Mouse (Mus musculus): ENCODE measurements around the gene Plcb1. TPM values are rescaled to one million over a fixed set of nuclear protein-coding genes. Genes with fewer than 3 reads are reported as not detected.

The Plcb1 gene
- polyA plus RNA-seq, 1 experiment, result 66.5 TPM

DNA sequence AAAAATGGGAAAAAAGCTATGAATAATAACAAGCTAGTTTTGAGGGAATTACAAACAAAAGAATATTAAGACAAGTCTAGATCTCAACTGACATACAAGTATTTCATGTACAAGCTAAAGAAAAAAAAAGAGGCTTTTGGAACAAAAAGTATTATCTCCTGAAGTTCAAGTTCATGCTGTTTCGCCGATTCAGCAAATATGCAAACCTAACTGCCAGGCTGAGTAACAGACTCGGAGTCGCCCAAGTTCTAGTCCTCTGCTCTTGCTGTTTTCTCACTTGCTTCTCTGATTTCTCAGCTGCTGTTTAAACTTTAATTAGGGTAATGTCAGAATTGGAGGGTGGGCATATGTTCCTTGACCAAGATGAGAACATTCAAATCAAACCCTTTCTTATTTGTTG lies 320.8 kb downstream of the Plcb1 start:
- Histone ChIP-seq H3K4me3 (ENCODE audit: insufficient read depth, low read length) (no peak overlapping the region), H3K4me1 (ENCODE audit: control insufficient read depth, insufficient read depth, low read length) (peaks cover 4% of the 10 kb centered on the region; the same call in 1 of the 2 replicates), H3K27ac (ENCODE audit: insufficient read depth, low read length) (no peak overlapping the region)
- no peak for TF ChIP-seq CTCF (IDR thresholded peaks at IDR 0.05; ENCODE audit: extremely low read depth, insufficient read depth, low read length)
- TF ChIP-seq POLR2A (IDR thresholded peaks at IDR 0.05; ENCODE audit: extremely low read depth, insufficient read depth, low read length), result no peak

DNA sequence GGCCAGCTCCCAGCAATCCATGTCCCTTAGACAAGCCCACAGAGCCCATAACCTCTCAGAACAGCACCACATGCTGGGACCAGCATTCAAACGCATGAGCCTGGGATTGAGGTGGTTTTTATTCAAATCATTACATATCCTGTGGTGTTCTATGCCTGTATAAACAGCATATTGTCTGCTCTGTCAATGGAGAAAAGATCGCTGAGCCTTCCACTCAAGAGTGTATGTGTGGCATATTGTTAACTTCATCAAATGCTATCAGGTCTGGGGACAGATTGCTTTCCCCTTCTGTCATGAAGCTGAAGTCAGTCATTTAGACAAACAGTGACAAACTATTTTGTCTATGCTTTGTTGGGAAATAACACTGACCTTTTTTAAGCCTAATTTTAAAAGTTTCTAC lies 322.7 kb downstream of the Plcb1 start:
- Histone ChIP-seq H3K27ac (ENCODE audit: insufficient read depth, low read length) (no peak overlapping the region), H3K4me3 (ENCODE audit: insufficient read depth, low read length) (no peak overlapping the region), H3K4me1 (ENCODE audit: control insufficient read depth, insufficient read depth, low read length) (peaks cover 4% of the 10 kb centered on the region; the same call in 1 of the 2 replicates)
- TF ChIP-seq POLR2A (IDR thresholded peaks at IDR 0.05; ENCODE audit: extremely low read depth, insufficient read depth, low read length) (no peak), CTCF (IDR thresholded peaks at IDR 0.05; ENCODE audit: extremely low read depth, insufficient read depth, low read length) (no peak)

DNA sequence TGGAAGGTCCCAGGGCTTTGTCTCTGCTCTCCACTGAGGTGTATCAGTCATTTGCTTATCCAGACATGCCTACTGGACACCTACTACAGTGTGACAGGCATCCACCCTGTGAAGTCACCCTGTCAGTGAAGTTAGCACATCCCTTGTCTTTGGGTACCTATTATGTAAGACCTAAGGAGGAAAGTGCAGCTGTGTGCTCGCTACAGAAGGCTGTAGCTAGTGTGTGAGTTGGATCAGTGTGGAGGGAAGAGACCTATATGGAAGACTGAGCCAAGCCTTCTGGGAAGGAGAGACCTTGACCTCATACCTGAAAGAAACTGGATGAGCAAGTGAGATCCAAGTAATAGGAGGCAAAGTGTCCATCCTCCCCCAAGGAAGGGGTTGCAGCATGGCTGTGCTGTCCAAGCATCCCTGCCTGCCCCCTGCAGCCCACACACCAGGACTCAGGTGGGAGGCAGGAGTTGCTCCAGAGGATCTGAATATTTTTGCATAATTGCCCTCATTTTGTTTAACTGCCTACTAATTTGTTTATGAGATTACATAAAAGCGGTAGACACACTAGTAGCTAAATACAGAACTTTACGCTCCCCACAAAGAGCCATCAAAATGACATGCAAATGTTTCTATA lies 328.7 kb downstream of the Plcb1 start:
- TF ChIP-seq CTCF (IDR thresholded peaks at IDR 0.05; ENCODE audit: extremely low read depth, insufficient read depth, low read length), result no peak
- no peak for TF ChIP-seq POLR2A (IDR thresholded peaks at IDR 0.05; ENCODE audit: extremely low read depth, insufficient read depth, low read length)
- peaks cover 4% of the 10 kb centered on the region for H3K4me1 ChIP-seq (ENCODE audit: control insufficient read depth, insufficient read depth, low read length)
- no peak overlapping the region for H3K4me3 ChIP-seq (ENCODE audit: insufficient read depth, low read length)
- H3K27ac ChIP-seq (ENCODE audit: insufficient read depth, low read length), result no peak overlapping the region

- H3K4me1 ChIP-seq (ENCODE audit: control insufficient read depth, insufficient read depth, low read length), result 0 out of 2 replicates have a peak, but pooled peaks cover 1% of the 10 kb centered on the region
- H3K4me3 ChIP-seq (ENCODE audit: insufficient read depth, low read length), result no peak overlapping the region
- no peak overlapping the region for H3K27ac ChIP-seq (ENCODE audit: insufficient read depth, low read length)
- TF ChIP-seq CTCF (IDR thresholded peaks at IDR 0.05; ENCODE audit: extremely low read depth, insufficient read depth, low read length) (no peak), POLR2A (IDR thresholded peaks at IDR 0.05; ENCODE audit: extremely low read depth, insufficient read depth, low read length) (no peak)
Observed at GRCm38 (mm10) chr2:135123057-135123456, 337.2 kb downstream of the Plcb1 start.

DNA sequence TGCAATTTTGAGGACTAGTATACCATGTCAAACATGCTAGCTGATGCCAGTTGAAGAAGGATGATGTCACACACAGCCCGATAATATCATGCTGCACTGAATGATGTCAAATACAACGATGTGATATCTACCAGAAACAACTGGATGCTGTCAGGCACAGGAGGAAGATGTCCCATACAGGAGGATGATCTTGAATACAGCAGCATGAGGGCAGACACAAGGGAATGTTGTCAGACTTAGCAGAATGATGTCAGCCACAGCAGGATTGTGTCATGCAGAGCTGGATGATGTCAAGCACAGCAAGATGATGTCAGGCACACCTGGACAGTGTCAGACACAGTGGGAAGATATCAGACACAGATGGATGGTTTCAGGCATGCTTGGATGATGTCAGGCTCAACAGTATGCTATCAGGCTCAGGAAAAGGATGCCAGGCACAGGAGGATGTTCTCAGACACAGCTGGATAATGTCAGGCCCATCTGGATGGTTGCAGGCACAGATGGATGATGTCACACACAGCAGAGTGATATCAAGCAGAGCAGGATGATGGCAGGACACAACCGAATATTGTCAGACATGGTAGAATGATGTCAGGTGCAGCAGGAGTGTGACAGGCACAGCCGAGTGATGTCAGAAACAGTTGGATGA lies 338.0 kb downstream of the Plcb1 start:
- Histone ChIP-seq H3K4me1 (ENCODE audit: control insufficient read depth, insufficient read depth, low read length) (0 out of 2 replicates have a peak, but pooled peaks cover 1% of the 10 kb centered on the region), H3K4me3 (ENCODE audit: insufficient read depth, low read length) (no peak overlapping the region), H3K27ac (ENCODE audit: insufficient read depth, low read length) (no peak overlapping the region)
- TF ChIP-seq POLR2A (IDR thresholded peaks at IDR 0.05; ENCODE audit: extremely low read depth, insufficient read depth, low read length), result no peak
- TF ChIP-seq CTCF (IDR thresholded peaks at IDR 0.05; ENCODE audit: extremely low read depth, insufficient read depth, low read length), result no peak

- TF ChIP-seq CTCF (IDR thresholded peaks at IDR 0.05; ENCODE audit: extremely low read depth, insufficient read depth, low read length) (no peak), POLR2A (IDR thresholded peaks at IDR 0.05; ENCODE audit: extremely low read depth, insufficient read depth, low read length) (no peak)
- H3K4me3 ChIP-seq (ENCODE audit: insufficient read depth, low read length), result no peak overlapping the region
- H3K4me1 ChIP-seq (ENCODE audit: control insufficient read depth, insufficient read depth, low read length), result peaks cover 1% of the 10 kb centered on the region; the same call in 1 of the 2 replicates
- no peak overlapping the region for H3K27ac ChIP-seq (ENCODE audit: insufficient read depth, low read length)
Observed at GRCm38 (mm10) chr2:135140576-135140975, 354.7 kb downstream of the Plcb1 start.

DNA sequence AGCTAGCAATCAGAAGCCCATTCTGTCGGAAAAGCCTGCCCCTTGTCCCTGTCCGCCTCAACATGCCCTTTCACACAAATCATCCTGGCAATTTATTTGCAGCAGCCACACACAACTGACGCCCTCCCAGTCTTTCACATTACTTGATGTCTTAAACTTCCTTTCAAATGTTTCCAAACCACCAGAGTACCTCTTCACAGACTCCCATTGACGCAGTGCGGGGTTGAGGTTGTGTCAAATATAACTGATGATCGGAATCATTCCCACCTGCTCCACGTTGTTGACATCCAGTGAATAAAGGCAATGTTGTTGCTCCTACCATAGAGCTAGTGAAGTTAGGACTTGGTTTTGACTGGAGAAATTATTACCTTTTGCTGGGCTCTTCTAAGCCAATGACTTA lies 366.4 kb downstream of the Plcb1 start:
- no peak overlapping the region for H3K4me3 ChIP-seq (ENCODE audit: insufficient read depth, low read length)
- peaks cover 5% of the 10 kb centered on the region for H3K4me1 ChIP-seq (ENCODE audit: control insufficient read depth, insufficient read depth, low read length)
- TF ChIP-seq CTCF (IDR thresholded peaks at IDR 0.05; ENCODE audit: extremely low read depth, insufficient read depth, low read length) (no peak), POLR2A (IDR thresholded peaks at IDR 0.05; ENCODE audit: extremely low read depth, insufficient read depth, low read length) (no peak)
- no peak overlapping the region for H3K27ac ChIP-seq (ENCODE audit: insufficient read depth, low read length)

DNA sequence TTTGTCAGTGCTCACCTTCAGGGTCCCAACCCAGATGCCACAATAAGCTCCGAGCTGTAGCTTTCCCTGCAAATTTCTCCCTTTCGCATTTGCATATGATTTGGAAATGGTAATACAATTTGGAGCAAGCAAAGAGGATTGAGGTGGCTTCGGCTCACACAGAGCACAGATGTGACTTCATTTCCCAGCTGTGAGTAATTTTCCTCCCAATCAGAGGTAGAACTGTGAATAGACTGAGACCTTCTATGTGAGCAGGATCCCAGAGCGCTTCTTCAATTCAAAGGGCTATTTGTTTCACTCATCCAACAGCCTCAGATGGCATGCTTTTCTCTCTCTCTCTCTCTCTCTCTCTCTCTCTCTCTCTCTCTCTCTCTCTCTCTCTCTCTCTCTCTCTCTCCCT lies 367.4 kb downstream of the Plcb1 start:
- Histone ChIP-seq H3K4me1 (ENCODE audit: control insufficient read depth, insufficient read depth, low read length) (peaks cover 5% of the 10 kb centered on the region), H3K4me3 (ENCODE audit: insufficient read depth, low read length) (no peak overlapping the region), H3K27ac (ENCODE audit: insufficient read depth, low read length) (no peak overlapping the region)
- TF ChIP-seq CTCF (IDR thresholded peaks at IDR 0.05; ENCODE audit: extremely low read depth, insufficient read depth, low read length), result no peak
- no peak for TF ChIP-seq POLR2A (IDR thresholded peaks at IDR 0.05; ENCODE audit: extremely low read depth, insufficient read depth, low read length)

DNA sequence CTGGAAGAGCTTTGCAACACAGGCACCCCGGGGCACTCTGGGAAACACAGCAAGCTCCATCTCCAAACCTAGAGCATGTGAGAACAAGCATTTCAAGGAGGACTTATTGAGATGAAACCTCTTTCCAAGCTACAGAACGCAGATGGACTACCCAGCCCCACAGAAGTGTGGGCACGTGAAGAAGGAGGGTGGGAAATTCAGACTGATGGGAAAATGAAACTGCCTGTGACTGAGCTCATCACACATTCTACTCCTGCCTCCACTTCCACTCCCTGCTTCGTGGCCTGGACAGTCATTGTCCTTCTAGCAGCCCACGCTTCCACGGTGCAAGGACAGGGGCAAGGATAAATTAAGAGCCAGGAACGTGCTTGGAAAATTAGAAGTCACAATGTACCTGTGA lies 370.2 kb downstream of the Plcb1 start:
- Histone ChIP-seq H3K4me1 (ENCODE audit: control insufficient read depth, insufficient read depth, low read length) (peaks cover 5% of the 10 kb centered on the region), H3K27ac (ENCODE audit: insufficient read depth, low read length) (no peak overlapping the region), H3K4me3 (ENCODE audit: insufficient read depth, low read length) (no peak overlapping the region)
- no peak for TF ChIP-seq CTCF (IDR thresholded peaks at IDR 0.05; ENCODE audit: extremely low read depth, insufficient read depth, low read length)
- no peak for TF ChIP-seq POLR2A (IDR thresholded peaks at IDR 0.05; ENCODE audit: extremely low read depth, insufficient read depth, low read length)

GRCm38 (mm10) chr2:135157961-135158360 lies 372.1 kb downstream of the Plcb1 start:
- TF ChIP-seq POLR2A (IDR thresholded peaks at IDR 0.05; ENCODE audit: extremely low read depth, insufficient read depth, low read length), result no peak
- no peak for TF ChIP-seq CTCF (IDR thresholded peaks at IDR 0.05; ENCODE audit: extremely low read depth, insufficient read depth, low read length)
- Histone ChIP-seq H3K27ac (ENCODE audit: insufficient read depth, low read length) (no peak overlapping the region), H3K4me3 (ENCODE audit: insufficient read depth, low read length) (no peak overlapping the region), H3K4me1 (ENCODE audit: control insufficient read depth, insufficient read depth, low read length) (peaks cover 5% of the 10 kb centered on the region)
